Mouse (Mus musculus) intestine, postnatal 0 days (tissue): ENCODE measurements at regions not wholly inside any gene's neighbourhood (a gene's known extent, or its start where the extent isn't known, plus 50 kb on each side); places are given as distances from the start of the nearest gene placed in this dataset.

ENCODE experiments used
- ATAC-seq: fragments of 200-750 bp; cut with Nextera tagmentation; 2 replicates; pipeline ENCODE4 v1.8.0; 2017; ENCODE audit warnings: mild to moderate bottlenecking, moderate TSS enrichment, moderate library complexity
- H3K27ac ChIP-seq: fragments of 300-500 bp; sonication (generic); 2 replicates; pipeline ENCODE4 v1.5.1; 2014; ENCODE audit warnings: mild to moderate bottlenecking, low read depth, low read length, moderate library complexity
- H3K27me3 ChIP-seq: fragments of 300-500 bp; sonication (generic); replicated peaks from 2 replicates; pipeline ENCODE4 v1.6.1; 2014; ENCODE audit warnings: low read length, mixed read lengths; ENCODE audit not compliant: control insufficient read depth, insufficient read depth
- H3K36me3 ChIP-seq: fragments of 300-500 bp; sonication (generic); 2 replicates; pipeline ENCODE4 v1.6.1; 2014; ENCODE audit warnings: mild to moderate bottlenecking, moderate library complexity; ENCODE audit not compliant: control insufficient read depth, insufficient read depth
- H3K4me1 ChIP-seq: fragments of 300-500 bp; sonication (generic); replicated peaks from 2 replicates; pipeline ENCODE4 v1.6.1; 2014; ENCODE audit warnings: antibody characterized with exemption, low read length, mixed read lengths; ENCODE audit not compliant: control insufficient read depth, insufficient read depth
- H3K4me2 ChIP-seq: fragments of 300-500 bp; sonication (generic); replicated peaks from 2 replicates; pipeline ENCODE4 v1.6.1; 2014; ENCODE audit warnings: low read depth, mild to moderate bottlenecking, moderate library complexity
- H3K4me3 ChIP-seq: fragments of 300-500 bp; sonication (generic); 2 replicates; pipeline ENCODE4 v1.5.1; 2014; ENCODE audit warnings: low read depth, low read length
- H3K9ac ChIP-seq: fragments of 300-500 bp; sonication (generic); 2 replicates; pipeline ENCODE4 v1.6.1; 2014; ENCODE audit warnings: mild to moderate bottlenecking, low read depth, low read length
- H3K9me3 ChIP-seq: fragments of 300-500 bp; sonication (generic); 2 replicates; pipeline ENCODE4 v1.6.1; 2016; ENCODE audit warnings: mixed run types; ENCODE audit not compliant: control insufficient read depth
- CTCF ChIP-seq: sonication (generic); IDR thresholded peaks from 2 replicates; pipeline ENCODE4 v1.5.1; 2016; ENCODE audit warnings: low read depth, mild to moderate bottlenecking, control low read depth, antibody characterized with exemption, moderate library complexity
- WGBS: fragments of 180-500 bp; shearing (Covaris S2); extraction: QIAGEN DNeasy Blood & Tissue Kit; methylation state at CpG from one replicate; pipeline ENCODE4 v1.1.7; 2014; 5-methylcytosine and 5-hydroxymethylcytosine counted together

- Histone ChIP-seq H3K9ac (no peak overlapping the region), H3K4me1 (no peaks in the 10 kb centered on the region), H3K36me3 (no peaks in the 10 kb centered on the region), H3K4me2 (no peak overlapping the region), H3K9me3 (no peaks in the 10 kb centered on the region), H3K4me3 (no peak overlapping the region), H3K27me3 (no peaks in the 10 kb centered on the region), H3K27ac (no peak overlapping the region)
- WGBS, result 47% methylated on average over 7 of the region's 7 CpGs
- ATAC-seq, result no peak
- no peak for TF ChIP-seq CTCF
Measured at GRCm38 (mm10) chr2:115338178-115338577, 243.3 kb upstream of the BC052040 start.

- no peaks in the 10 kb centered on the region for H3K27me3 ChIP-seq
- H3K9me3 ChIP-seq, result no peaks in the 10 kb centered on the region
- no peak for ATAC-seq
- no peak overlapping the region for H3K9ac ChIP-seq
- no peak overlapping the region for H3K27ac ChIP-seq
- no peaks in the 10 kb centered on the region for H3K36me3 ChIP-seq
- no peak overlapping the region for H3K4me2 ChIP-seq
- no peaks in the 10 kb centered on the region for H3K4me1 ChIP-seq
- H3K4me3 ChIP-seq, result no peak overlapping the region
- no peak for TF ChIP-seq CTCF
- WGBS, result 80% methylated on average over 4 of the region's 4 CpGs
Measured at GRCm38 (mm10) chr2:115339034-115339433, 242.5 kb upstream of the BC052040 start.

GRCm38 (mm10) chr2:115342360-115342759 lies 239.2 kb upstream of the BC052040 start:
- Histone ChIP-seq H3K4me3 (no peak overlapping the region), H3K27ac (no peak overlapping the region), H3K4me1 (no peaks in the 10 kb centered on the region), H3K9ac (no peak overlapping the region), H3K4me2 (no peak overlapping the region), H3K36me3 (no peaks in the 10 kb centered on the region), H3K27me3 (no peaks in the 10 kb centered on the region), H3K9me3 (no peaks in the 10 kb centered on the region)
- no peak for ATAC-seq
- WGBS, result 93% methylated on average over 14 of the region's 14 CpGs
- TF ChIP-seq CTCF, result no peak

GRCm38 (mm10) chr2:115346551-115346950 lies 235.0 kb upstream of the BC052040 start:
- no peak overlapping the region for H3K4me2 ChIP-seq
- no peak for TF ChIP-seq CTCF
- no peak overlapping the region for H3K27ac ChIP-seq
- no peaks in the 10 kb centered on the region for H3K9me3 ChIP-seq
- ATAC-seq, result no peak
- 62% methylated on average over 6 of the region's 6 CpGs for WGBS
- H3K4me3 ChIP-seq, result no peak overlapping the region
- no peaks in the 10 kb centered on the region for H3K27me3 ChIP-seq
- H3K4me1 ChIP-seq, result no peaks in the 10 kb centered on the region
- H3K9ac ChIP-seq, result no peak overlapping the region
- H3K36me3 ChIP-seq, result no peaks in the 10 kb centered on the region

GRCm38 (mm10) chr2:115348263-115348662 lies 233.3 kb upstream of the BC052040 start:
- H3K36me3 ChIP-seq, result no peaks in the 10 kb centered on the region
- no peak overlapping the region for H3K9ac ChIP-seq
- no peak overlapping the region for H3K4me2 ChIP-seq
- no peaks in the 10 kb centered on the region for H3K4me1 ChIP-seq
- WGBS, result 5% methylated on average over 2 of the region's 2 CpGs
- no peak overlapping the region for H3K27ac ChIP-seq
- ATAC-seq, result no peak
- no peak overlapping the region for H3K4me3 ChIP-seq
- no peak for TF ChIP-seq CTCF
- H3K9me3 ChIP-seq, result no peaks in the 10 kb centered on the region
- H3K27me3 ChIP-seq, result no peaks in the 10 kb centered on the region

- 63% methylated on average over 6 of the region's 6 CpGs for WGBS
- Histone ChIP-seq H3K36me3 (no peaks in the 10 kb centered on the region), H3K4me1 (no peaks in the 10 kb centered on the region), H3K9ac (no peak overlapping the region), H3K4me2 (no peak overlapping the region), H3K27me3 (no peaks in the 10 kb centered on the region), H3K4me3 (no peak overlapping the region), H3K9me3 (no peaks in the 10 kb centered on the region), H3K27ac (no peak overlapping the region)
- ATAC-seq, result no peak
- no peak for TF ChIP-seq CTCF
Measured at GRCm38 (mm10) chr2:115371072-115371471, 210.4 kb upstream of the BC052040 start.

- no peak overlapping the region for H3K4me2 ChIP-seq
- no peak for ATAC-seq
- WGBS, result 89% methylated on average over 5 of the region's 5 CpGs
- no peak overlapping the region for H3K4me3 ChIP-seq
- no peaks in the 10 kb centered on the region for H3K4me1 ChIP-seq
- H3K36me3 ChIP-seq, result no peaks in the 10 kb centered on the region
- no peak overlapping the region for H3K27ac ChIP-seq
- TF ChIP-seq CTCF, result no peak
- no peaks in the 10 kb centered on the region for H3K27me3 ChIP-seq
- no peak overlapping the region for H3K9ac ChIP-seq
- H3K9me3 ChIP-seq, result no peaks in the 10 kb centered on the region
Measured at GRCm38 (mm10) chr2:115375336-115375735, 206.2 kb upstream of the BC052040 start.
